Mouse (Mus musculus) stomach, postnatal 0 days (tissue): Measurements from ENCODE around the gene Atxn2. TPM values are rescaled to one million over a fixed set of nuclear protein-coding genes. Genes with fewer than 3 reads are reported as not detected.

Experiments used
- ATAC-seq: fragments of 200-750 bp; cut with Nextera tagmentation; 2 replicates; pipeline ENCODE4 v1.8.0; 2017; ENCODE audit not compliant: low FRiP score, low TSS enrichment
- DNase-seq: peaks from one replicate; pipeline ENCODE4 v3.0.0-alpha.2; 2016; ENCODE audit warnings: low spot score
- H3K27ac ChIP-seq: fragments of 300-500 bp; sonication (generic); replicated peaks from 2 replicates; pipeline ENCODE4 v1.5.1; 2014; ENCODE audit warnings: mild to moderate bottlenecking, control low read depth
- H3K27me3 ChIP-seq: fragments of 300-500 bp; sonication (generic); 2 replicates; pipeline ENCODE4 v1.6.1; 2014; ENCODE audit warnings: low read length; ENCODE audit not compliant: control insufficient read depth, insufficient read depth
- H3K36me3 ChIP-seq: fragments of 300-500 bp; sonication (generic); 2 replicates; pipeline ENCODE4 v1.6.1; 2014; ENCODE audit warnings: low read length, mixed read lengths; ENCODE audit not compliant: control insufficient read depth, insufficient read depth
- H3K4me1 ChIP-seq: fragments of 300-500 bp; sonication (generic); replicated peaks from 2 replicates; pipeline ENCODE4 v1.6.1; 2014; ENCODE audit warnings: antibody characterized with exemption; ENCODE audit not compliant: control insufficient read depth, insufficient read depth
- H3K4me2 ChIP-seq: fragments of 300-500 bp; sonication (generic); replicated peaks from 2 replicates; pipeline ENCODE4 v1.6.1; 2014; ENCODE audit warnings: low read depth, mild to moderate bottlenecking, control low read depth, moderate library complexity
- H3K4me3 ChIP-seq: fragments of 300-500 bp; sonication (generic); 2 replicates; pipeline ENCODE4 v1.5.1; 2014; ENCODE audit warnings: low read depth, low read length, control low read depth
- H3K9ac ChIP-seq: fragments of 300-500 bp; sonication (generic); 2 replicates; pipeline ENCODE4 v1.6.1; 2014; ENCODE audit warnings: mild to moderate bottlenecking, low read length, control low read depth, mixed read lengths
- H3K9me3 ChIP-seq: fragments of 300-500 bp; sonication (generic); 2 replicates; pipeline ENCODE4 v1.6.1; 2016; ENCODE audit warnings: low read length; ENCODE audit not compliant: control insufficient read depth
- CTCF ChIP-seq: IDR thresholded peaks from 2 replicates; pipeline ENCODE4 v1.5.1; 2016; ENCODE audit warnings: antibody characterized with exemption, low read depth, mild to moderate bottlenecking, moderate library complexity
- EP300 ChIP-seq: optimal IDR thresholded peaks from 2 replicates; pipeline ENCODE3; 2016; ENCODE audit warnings: antibody characterized with exemption
- WGBS: fragments of 180-500 bp; shearing (Covaris S2); extraction: QIAGEN DNeasy Blood & Tissue Kit; methylation state at CpG from one replicate; pipeline ENCODE4 v1.1.7; 2014; 5-methylcytosine and 5-hydroxymethylcytosine counted together
- polyA plus RNA-seq: library from polyadenylated mRNA; unstranded; fragments of >200 nt; fragmentation: Nextera tagmentation; extraction: Ambion mirVana; gene quantifications from 2 replicates; pipeline ENCODE4 v1.2.1, GENCODE M21; 2015

Gene Atxn2
- polyA plus RNA-seq, 1 experiment from 2014 or later = 30.5 TPM

- H3K9ac ChIP-seq = peak overlapping the region; percentile 83
- H3K4me3 ChIP-seq = peak overlapping the region; percentile 90
- no peaks in the 10 kb centered on the region for H3K9me3 ChIP-seq
- DNase-seq = peak; percentile 40
- H3K27ac ChIP-seq = peak overlapping the region; percentile 65
- no peak for ATAC-seq
- H3K27me3 ChIP-seq = no peaks in the 10 kb centered on the region
- peak overlapping the region; percentile 74 for H3K4me2 ChIP-seq
- peaks cover 4% of the 10 kb centered on the region; the same call in 1 of the 2 replicates for H3K36me3 ChIP-seq
- H3K4me1 ChIP-seq = peaks cover 4% of the 10 kb centered on the region
- TF ChIP-seq CTCF (no peak; the same call in 1 of the 2 replicates), EP300 (no peak)
- WGBS = 31% methylated on average over 20 of the region's 20 CpGs
Measured at GRCm38 (mm10) chr5:121849478-121850349, 138.6 kb downstream of the Atxn2 start.

- Histone ChIP-seq H3K36me3 (peaks cover 4% of the 10 kb centered on the region; the same call in 1 of the 2 replicates), H3K27ac (peak overlapping the region; percentile 80), H3K9ac (peak overlapping the region; percentile 18; the same call in 1 of the 2 replicates), H3K4me3 (no peak overlapping the region), H3K9me3 (no peaks in the 10 kb centered on the region), H3K27me3 (no peaks in the 10 kb centered on the region), H3K4me2 (no peak overlapping the region), H3K4me1 (peaks cover 4% of the 10 kb centered on the region)
- peak; percentile 93 for DNase-seq
- WGBS = 72% methylated on average over 9 of the region's 9 CpGs
- TF ChIP-seq EP300 = no peak
- TF ChIP-seq CTCF = no peak
- ATAC-seq = peak; percentile 72
Measured at GRCm38 (mm10) chr5:121853368-121854051, 142.4 kb downstream of the Atxn2 start.

GRCm38 (mm10) chr5:121854768-121855167, 143.6 kb downstream of the Atxn2 start:
- H3K4me3 ChIP-seq = no peak overlapping the region
- no peaks in the 10 kb centered on the region for H3K27me3 ChIP-seq
- no peak for TF ChIP-seq CTCF
- no peak for TF ChIP-seq EP300
- H3K36me3 ChIP-seq = peaks cover 4% of the 10 kb centered on the region; the same call in 1 of the 2 replicates
- no peak overlapping the region for H3K9ac ChIP-seq
- WGBS = 66% methylated on average over 10 of the region's 10 CpGs
- DNase-seq = no peak
- no peaks in the 10 kb centered on the region for H3K9me3 ChIP-seq
- peaks cover 3% of the 10 kb centered on the region for H3K4me1 ChIP-seq
- ATAC-seq = no peak
- no peak overlapping the region for H3K4me2 ChIP-seq
- H3K27ac ChIP-seq = no peak overlapping the region

GRCm38 (mm10) chr5:121856740-121857139, 145.6 kb downstream of the Atxn2 start:
- DNase-seq = no peak
- no peak overlapping the region for H3K27ac ChIP-seq
- H3K36me3 ChIP-seq = peaks cover 4% of the 10 kb centered on the region; the same call in 1 of the 2 replicates
- no peak overlapping the region for H3K4me3 ChIP-seq
- H3K4me2 ChIP-seq = no peak overlapping the region
- H3K9me3 ChIP-seq = no peaks in the 10 kb centered on the region
- no peak overlapping the region for H3K9ac ChIP-seq
- ATAC-seq = no peak
- H3K27me3 ChIP-seq = no peaks in the 10 kb centered on the region
- H3K4me1 ChIP-seq = no peaks in the 10 kb centered on the region; the same call in 1 of the 2 replicates
- 83% methylated on average over 11 of the region's 11 CpGs for WGBS
- TF ChIP-seq EP300 (no peak), CTCF (no peak)

- Histone ChIP-seq H3K27me3 (no peaks in the 10 kb centered on the region), H3K27ac (no peak overlapping the region), H3K9ac (no peak overlapping the region), H3K4me2 (no peak overlapping the region), H3K4me3 (no peak overlapping the region), H3K9me3 (no peaks in the 10 kb centered on the region), H3K36me3 (no peaks in the 10 kb centered on the region; the same call in 1 of the 2 replicates), H3K4me1 (no peaks in the 10 kb centered on the region; the same call in 1 of the 2 replicates)
- TF ChIP-seq CTCF = no peak
- no peak for TF ChIP-seq EP300
- DNase-seq (no peak), ATAC-seq (no peak)
- 73% methylated on average over 12 of the region's 12 CpGs for WGBS
Measured at GRCm38 (mm10) chr5:121858427-121858826, 147.3 kb downstream of the Atxn2 start.
